Mouse (Mus musculus) kidney, adult 2 months (tissue): ENCODE data around the gene Hist1h2ad. TPM values are rescaled to one million over a fixed set of nuclear protein-coding genes. Genes with fewer than 3 reads are reported as not detected.

ENCODE experiments used
- DNase-seq: peaks from one replicate; pipeline ENCODE4 v3.0.0; 2021
- H3K27ac ChIP-seq: fragments of 200-500 bp; 2 replicates; pipeline ENCODE4 v1.5.1; 2012; ENCODE audit warnings: low read depth, low read length, control low read depth, inconsistent platforms; ENCODE audit not compliant: insufficient read depth
- H3K27me3 ChIP-seq: fragments of 200-500 bp; replicated peaks from 2 replicates; pipeline ENCODE4 v1.6.1; 2012; ENCODE audit warnings: mild to moderate bottlenecking, moderate library complexity, low read length, inconsistent platforms; ENCODE audit not compliant: control insufficient read depth, insufficient read depth
- H3K36me3 ChIP-seq: fragments of 200-500 bp; 2 replicates; pipeline ENCODE4 v1.6.1; 2012; ENCODE audit warnings: mild to moderate bottlenecking, moderate library complexity, low read length, inconsistent platforms; ENCODE audit not compliant: control insufficient read depth, insufficient read depth
- H3K4me1 ChIP-seq: fragments of 200-500 bp; 2 replicates; pipeline ENCODE4 v1.6.1; 2011; ENCODE audit warnings: low read length; ENCODE audit not compliant: control insufficient read depth, insufficient read depth
- H3K4me3 ChIP-seq: fragments of 200-500 bp; 2 replicates; pipeline ENCODE4 v1.5.1; 2011; ENCODE audit warnings: mild to moderate bottlenecking, low read depth, low read length, control low read depth; ENCODE audit not compliant: insufficient read depth
- CTCF ChIP-seq: fragments of 200-500 bp; conservative IDR thresholded peaks from 2 replicates; pipeline ENCODE4 v1.5.1; 2011; ENCODE audit warnings: low read depth, mild to moderate bottlenecking, control low read depth, low read length, moderate library complexity, mixed read lengths; ENCODE audit not compliant: insufficient read depth, insufficient read length
- POLR2A ChIP-seq: fragments of 200-500 bp; IDR thresholded peaks from one replicate; pipeline ENCODE4 v1.6.1; 2011; ENCODE audit warnings: low read depth, low read length, control low read depth
- WGBS: fragments of 180-500 bp; shearing (Covaris S2); methylation state at CpG from one replicate; pipeline ENCODE4 v1.1.7; 2018; 5-methylcytosine and 5-hydroxymethylcytosine counted together
- polyA plus RNA-seq: library from polyadenylated mRNA; depleted of rRNA; stranded (reverse); fragments of >200 nt; gene quantifications from 2 replicates; pipeline ENCODE4 v1.2.3, GENCODE M21; 2012

Gene Hist1h2ad
- polyA plus RNA-seq, 1 experiment: not detected

DNA sequence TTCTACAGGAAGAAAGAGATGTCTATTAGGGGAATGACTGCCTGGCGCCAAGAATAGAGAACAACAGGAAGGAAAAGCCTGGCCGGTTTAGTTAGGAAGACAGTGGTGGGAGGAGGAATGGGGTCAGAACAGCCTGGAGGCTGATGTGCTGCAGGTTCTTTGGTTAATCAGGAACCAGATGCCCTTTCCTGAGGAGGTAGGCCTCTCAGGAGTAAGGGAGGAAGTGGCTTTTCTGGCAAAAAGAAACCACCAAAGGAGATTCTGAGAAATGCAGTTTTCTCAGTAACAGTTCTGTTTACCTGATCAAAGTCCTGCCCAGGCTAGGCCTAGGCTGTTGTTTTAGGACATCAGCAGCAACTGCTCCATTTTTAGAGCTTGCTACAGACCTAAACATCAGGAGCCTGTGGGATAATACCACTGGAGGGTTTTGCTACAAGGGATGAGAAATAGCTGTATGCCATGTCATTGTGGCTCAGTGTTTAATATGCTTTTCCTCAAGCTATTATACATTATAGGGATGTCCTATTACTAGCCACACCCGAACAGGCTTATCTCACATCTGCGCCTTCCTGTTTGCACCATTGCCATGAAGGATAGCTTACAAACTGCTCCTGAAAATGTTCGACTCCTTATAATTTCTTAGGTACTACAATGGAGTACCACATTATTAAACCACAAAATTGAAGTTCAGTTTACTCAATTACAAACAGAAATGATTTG, 19.0 kb downstream of the Hist1h2ad start:
- no peaks in the 10 kb centered on the region for H3K36me3 ChIP-seq
- WGBS: 43% methylated on average over 5 of the region's 5 CpGs
- H3K4me1 ChIP-seq: peaks cover 2% of the 10 kb centered on the region; the same call in 1 of the 2 replicates
- no peak overlapping the region for H3K4me3 ChIP-seq
- peak; percentile 80 for DNase-seq
- peak overlapping the region; percentile 1; the same call in 1 of the 2 replicates for H3K27ac ChIP-seq
- no peaks in the 10 kb centered on the region for H3K27me3 ChIP-seq
- TF ChIP-seq CTCF (no peak), POLR2A (no peak)

- H3K27ac ChIP-seq: no peak overlapping the region
These were observed 21.0 kb downstream of the Hist1h2ad start for GRCm38 (mm10) chr13:23595185-23595584.

GRCm38 (mm10) chr13:23595622-23596372, 21.6 kb downstream of the Hist1h2ad start:
- no peak for TF ChIP-seq POLR2A
- TF ChIP-seq CTCF: no peak
- H3K4me1 ChIP-seq: peaks cover 2% of the 10 kb centered on the region; the same call in 1 of the 2 replicates
- no peak for DNase-seq
- H3K27me3 ChIP-seq: no peaks in the 10 kb centered on the region
- H3K36me3 ChIP-seq: no peaks in the 10 kb centered on the region
- no peak overlapping the region for H3K4me3 ChIP-seq
- 85% methylated on average over 7 of the region's 7 CpGs for WGBS
- H3K27ac ChIP-seq: no peak overlapping the region

More at GRCm38 (mm10) chr13:23595185-23595584, 21.0 kb downstream of the Hist1h2ad start:
- Histone ChIP-seq H3K27me3 (no peaks in the 10 kb centered on the region), H3K36me3 (no peaks in the 10 kb centered on the region), H3K4me3 (no peak overlapping the region), H3K4me1 (peaks cover 2% of the 10 kb centered on the region; the same call in 1 of the 2 replicates)
- WGBS: 91% methylated on average over 2 of the region's 2 CpGs
- no peak for DNase-seq
- TF ChIP-seq POLR2A (no peak), CTCF (no peak)

DNA sequence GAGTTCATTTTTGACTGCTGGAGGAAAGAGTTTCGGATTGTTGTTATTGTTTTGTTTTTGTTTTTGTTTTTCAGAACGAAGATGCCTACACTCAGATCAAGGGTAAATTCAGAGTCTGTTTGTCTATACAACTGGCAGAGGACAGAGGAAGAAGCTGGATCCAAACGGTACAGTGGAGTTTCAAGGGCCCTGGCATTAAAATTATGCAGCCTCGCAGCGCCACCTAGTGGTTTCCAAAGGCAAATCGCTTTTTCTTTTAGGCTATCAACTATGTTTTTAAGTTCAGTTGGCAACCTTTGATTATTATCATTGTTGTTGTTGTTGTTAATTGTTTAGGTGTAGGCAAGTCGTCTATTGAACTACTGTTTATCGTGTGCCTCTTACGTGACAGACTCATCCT, 23.8 kb downstream of the Hist1h2ad start:
- no peaks in the 10 kb centered on the region for H3K36me3 ChIP-seq
- 7% methylated on average over 9 of the region's 9 CpGs for WGBS
- H3K27ac ChIP-seq: no peak overlapping the region
- no peaks in the 10 kb centered on the region for H3K27me3 ChIP-seq
- TF ChIP-seq POLR2A (no peak), CTCF (peak; percentile 74)
- H3K4me3 ChIP-seq: no peak overlapping the region
- H3K4me1 ChIP-seq: peaks cover 1% of the 10 kb centered on the region; the same call in 1 of the 2 replicates
- DNase-seq: peak; percentile 76

- no peaks in the 10 kb centered on the region for H3K36me3 ChIP-seq
- no peaks in the 10 kb centered on the region for H3K27me3 ChIP-seq
- no peak for DNase-seq
- H3K4me3 ChIP-seq: no peak overlapping the region
- 65% methylated on average over 7 of the region's 7 CpGs for WGBS
- no peaks in the 10 kb centered on the region for H3K4me1 ChIP-seq
- no peak for TF ChIP-seq POLR2A
- TF ChIP-seq CTCF: no peak
- no peak overlapping the region for H3K27ac ChIP-seq
These were observed 29.1 kb downstream of the Hist1h2ad start for GRCm38 (mm10) chr13:23603182-23603699.

GRCm38 (mm10) chr13:23604452-23604851, 30.3 kb downstream of the Hist1h2ad start:
- H3K27me3 ChIP-seq: no peaks in the 10 kb centered on the region
- WGBS: 55% methylated on average over 3 of the region's 3 CpGs
- TF ChIP-seq CTCF (no peak), POLR2A (no peak)
- H3K4me1 ChIP-seq: no peaks in the 10 kb centered on the region
- no peak overlapping the region for H3K27ac ChIP-seq
- no peaks in the 10 kb centered on the region for H3K36me3 ChIP-seq
- no peak for DNase-seq
- H3K4me3 ChIP-seq: no peak overlapping the region

DNA sequence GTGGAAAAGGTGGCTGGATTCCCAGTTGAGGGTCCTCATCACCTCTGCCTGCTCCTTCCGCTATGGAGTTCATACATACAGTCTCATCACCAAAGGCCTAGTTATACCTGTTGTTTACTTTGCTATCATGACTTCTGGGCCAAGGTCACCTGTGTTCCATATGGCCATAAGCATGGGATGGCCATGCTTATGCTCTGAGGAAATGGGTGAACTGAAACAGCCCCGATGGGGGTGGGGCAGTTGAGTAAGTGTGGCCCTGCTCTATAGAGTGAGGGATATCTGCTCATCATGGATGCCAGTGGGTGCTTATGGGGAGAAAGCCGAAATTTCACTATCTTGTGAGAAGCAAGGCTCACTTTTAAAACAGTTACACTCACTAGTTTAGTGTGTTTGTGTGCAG, 30.9 kb downstream of the Hist1h2ad start:
- Histone ChIP-seq H3K4me3 (no peak overlapping the region), H3K27ac (no peak overlapping the region), H3K36me3 (no peaks in the 10 kb centered on the region), H3K4me1 (no peaks in the 10 kb centered on the region), H3K27me3 (no peaks in the 10 kb centered on the region)
- 89% methylated on average over 3 of the region's 3 CpGs for WGBS
- TF ChIP-seq CTCF (no peak), POLR2A (no peak)
- DNase-seq: no peak
